Mouse (Mus musculus) adrenal gland, postnatal 10 days (tissue): ENCODE measurements around the gene Axin1. TPM values are rescaled to one million over a fixed set of nuclear protein-coding genes. Genes with fewer than 3 reads are reported as not detected.
"Not testable (repeated sequence)": the region's sequence is repeated elsewhere in the genome, so short reads cannot be mapped to it uniquely, and the experiment has no call there.

Source experiments
- DNase-seq: peaks from one replicate; pipeline ENCODE4 v3.0.0; 2021; ENCODE audit warnings: mixed read lengths
- total RNA-seq, 2 experiments: library from RNA; stranded (reverse); gene quantifications; 2 replicates each; pipeline ENCODE4 v1.2.3; 2021

Axin1 gene
- total RNA-seq, 2 experiments from 2014 or later, result 35.0 to 38.9 TPM

- DNase-seq, result no peak
Observed at GRCm38 (mm10) chr17:26188091-26188805, 49.8 kb downstream of the Axin1 start.

GRCm38 (mm10) chr17:26191486-26191885, 53.0 kb downstream of the Axin1 start:
- DNase-seq, result not testable (repeated sequence)

- no peak for DNase-seq
Observed at GRCm38 (mm10) chr17:26192481-26193190, 54.1 kb downstream of the Axin1 start.

- DNase-seq, result no peak
Observed at GRCm38 (mm10) chr17:26198892-26199291, 60.4 kb downstream of the Axin1 start, which contains the start of gene Pdia2. Gene Pdia2, minus strand, starts transcription at chr17:26199087.

- peak; percentile 55 for DNase-seq
Observed at GRCm38 (mm10) chr17:26200831-26201705, 62.6 kb downstream of the Axin1 start.

- DNase-seq, result peak; percentile 78
Observed at GRCm38 (mm10) chr17:26201998-26202397, 63.5 kb downstream of the Axin1 start.

- peak; percentile 75 for DNase-seq
Observed at GRCm38 (mm10) chr17:26202737-26203136, 64.2 kb downstream of the Axin1 start, which contains the start of gene Rgs11. Gene Rgs11, plus strand, starts transcription at chr17:26202951.

GRCm38 (mm10) chr17:26203321-26203811, 64.9 kb downstream of the Axin1 start:
- peak; percentile 63 for DNase-seq

GRCm38 (mm10) chr17:26204766-26205165, 66.3 kb downstream of the Axin1 start:
- DNase-seq, result no peak

GRCm38 (mm10) chr17:26206392-26206791, 67.9 kb downstream of the Axin1 start:
- DNase-seq, result peak; percentile 48

- DNase-seq, result no peak
Observed at GRCm38 (mm10) chr17:26207686-26208085, 69.2 kb downstream of the Axin1 start, which contains the start of gene Arhgdig. Gene Arhgdig, minus strand, starts transcription at chr17:26207786.

- no peak for DNase-seq
Observed at GRCm38 (mm10) chr17:26212241-26212640, 73.8 kb downstream of the Axin1 start.

GRCm38 (mm10) chr17:26212681-26213080, 74.2 kb downstream of the Axin1 start:
- DNase-seq, result no peak

GRCm38 (mm10) chr17:26221508-26221907, 83.0 kb downstream of the Axin1 start:
- no peak for DNase-seq

- DNase-seq, result peak; percentile 42
Observed at GRCm38 (mm10) chr17:26225150-26225549, 86.7 kb downstream of the Axin1 start.

- no peak for DNase-seq
Observed at GRCm38 (mm10) chr17:26229776-26230175, 91.3 kb downstream of the Axin1 start.

- no peak for DNase-seq
Observed at GRCm38 (mm10) chr17:26231156-26231555, 92.7 kb downstream of the Axin1 start.

GRCm38 (mm10) chr17:26232863-26233262, 94.4 kb downstream of the Axin1 start:
- no peak for DNase-seq

- no peak for DNase-seq
Observed at GRCm38 (mm10) chr17:26234386-26234785, 95.9 kb downstream of the Axin1 start.

- DNase-seq, result no peak
Observed at GRCm38 (mm10) chr17:26235077-26235815, 96.8 kb downstream of the Axin1 start.

- DNase-seq, result no peak
Observed at GRCm38 (mm10) chr17:26237667-26238066, 99.2 kb downstream of the Axin1 start.
